Mouse (Mus musculus) erythroid progenitor cell, adult 5-6 weeks (primary cell): ENCODE data around the gene Porcn. TPM values are rescaled to one million over a fixed set of nuclear protein-coding genes. Genes with fewer than 3 reads are reported as not detected.

ENCODE experiments used
- ATAC-seq: replicated peaks from 2 replicates; pipeline ENCODE4 v1.8.0; 2016; ENCODE audit warnings: moderate number of reproducible peaks, mild to moderate bottlenecking, moderate TSS enrichment, inconsistent platforms; ENCODE audit not compliant: poor library complexity, low FRiP score, severe bottlenecking
- total RNA-seq, 2 experiments: library from RNA; stranded (forward) in 1 of 2; stranded (reverse) in 1 of 2; fragments of 150-400 nt in 1 of 2; fragments of 186-747, 209-891 nt in 1 of 2; gene quantifications; 2 replicates each; pipeline versions ENCODE4 v1.2.3 to v1.2.4; 2015 to 2017; ENCODE audit warnings: low replicate concordance in 2 of 2

Gene Porcn
- total RNA-seq, 2 experiments from 2014 or later = not detected

- ATAC-seq = peak; percentile 94
Measured at GRCm38 (mm10) chrX:8145153-8145991, 61.0 kb downstream of the Porcn start, which contains the start of gene Rbm3. Gene Rbm3 (minus strand): TSS chrX:8145880.

Other genes starting within 250 kb of the Porcn start
- 205 and 250 TPM in 2 replicates for gene Gata1, start 228.5 kb downstream of the Porcn start, total RNA-seq (2015; ENCODE audit: low replicate concordance)
- 129 and 147 TPM in 2 replicates for gene Gata1, start 228.5 kb downstream of the Porcn start, total RNA-seq (2017; ENCODE audit: low replicate concordance)
- gene Glod5, start 188.0 kb downstream of the Porcn start, total RNA-seq (2015; ENCODE audit: low replicate concordance) = not detected in 2 replicates
- not detected in 2 replicates for gene Glod5, start 188.0 kb downstream of the Porcn start, total RNA-seq (2017; ENCODE audit: low replicate concordance)
- gene Suv39h1, start 131.8 kb downstream of the Porcn start, total RNA-seq (2015; ENCODE audit: low replicate concordance) = 29.6 and 56.6 TPM in 2 replicates
- gene Suv39h1, start 131.8 kb downstream of the Porcn start, total RNA-seq (2017; ENCODE audit: low replicate concordance) = 53.9 and 67.8 TPM in 2 replicates
- gene Was, start 116.0 kb downstream of the Porcn start, total RNA-seq (2015; ENCODE audit: low replicate concordance) = 14.8 and 22.2 TPM in 2 replicates
- 11.6 and 12.4 TPM in 2 replicates for gene Was, start 116.0 kb downstream of the Porcn start, total RNA-seq (2017; ENCODE audit: low replicate concordance)
- 23.5 and 39.3 TPM in 2 replicates for gene Wdr13, start 73.6 kb downstream of the Porcn start, total RNA-seq (2015; ENCODE audit: low replicate concordance)
- gene Wdr13, start 73.6 kb downstream of the Porcn start, total RNA-seq (2017; ENCODE audit: low replicate concordance) = 10.0 and 25.7 TPM in 2 replicates
- 611 and 758 TPM in 2 replicates for gene Rbm3, start 60.6 kb downstream of the Porcn start, total RNA-seq (2015; ENCODE audit: low replicate concordance)
- gene Rbm3, start 60.6 kb downstream of the Porcn start, total RNA-seq (2017; ENCODE audit: low replicate concordance) = 564 and 613 TPM in 2 replicates
- gene Tbc1d25, start 30.3 kb downstream of the Porcn start, total RNA-seq (2015; ENCODE audit: low replicate concordance) = 4.6 and 13.3 TPM in 2 replicates
- 1.5 and 4.7 TPM in 2 replicates for gene Tbc1d25, start 30.3 kb downstream of the Porcn start, total RNA-seq (2017; ENCODE audit: low replicate concordance)
- 20.5 and 37.3 TPM in 2 replicates for gene Ebp, start 13.0 kb downstream of the Porcn start, total RNA-seq (2015; ENCODE audit: low replicate concordance)
- gene Ebp, start 13.0 kb downstream of the Porcn start, total RNA-seq (2017; ENCODE audit: low replicate concordance) = 14.2 and 26.6 TPM in 2 replicates
- 26.8 and 42.9 TPM in 2 replicates for gene Ftsj1, start 45.9 kb upstream of the Porcn start, total RNA-seq (2015; ENCODE audit: low replicate concordance)
- 23.7 and 25.0 TPM in 2 replicates for gene Ftsj1, start 45.9 kb upstream of the Porcn start, total RNA-seq (2017; ENCODE audit: low replicate concordance)
- 291 and 297 TPM in 2 replicates for gene Slc38a5, start 64.6 kb upstream of the Porcn start, total RNA-seq (2015; ENCODE audit: low replicate concordance)
- gene Slc38a5, start 64.6 kb upstream of the Porcn start, total RNA-seq (2017; ENCODE audit: low replicate concordance) = 150 and 166 TPM in 2 replicates
- gene Ssxb10, start 120.9 kb upstream of the Porcn start, total RNA-seq (2015; ENCODE audit: low replicate concordance) = not detected in 2 replicates
- gene Ssxb10, start 120.9 kb upstream of the Porcn start, total RNA-seq (2017; ENCODE audit: low replicate concordance) = not detected in 2 replicates
- not detected in 2 replicates for gene Ssxb9, start 160.5 kb upstream of the Porcn start, total RNA-seq (2015; ENCODE audit: low replicate concordance)
- gene Ssxb9, start 160.5 kb upstream of the Porcn start, total RNA-seq (2017; ENCODE audit: low replicate concordance) = not detected in 2 replicates
- gene Ssxb1, start 206.8 kb upstream of the Porcn start, total RNA-seq (2015; ENCODE audit: low replicate concordance) = not detected in 2 replicates
- gene Ssxb1, start 206.8 kb upstream of the Porcn start, total RNA-seq (2017; ENCODE audit: low replicate concordance) = not detected in 2 replicates